In genomic region chr9:109985416-109985815, GRCm38 (mm10) we compare ENCODE assay signal across 9 mouse cellular contexts. TPM values are rescaled to one million over a fixed set of nuclear protein-coding genes. Genes with fewer than 3 reads are reported as not detected.
DNase-seq lines count a peak whose midpoint lies in the region; ATAC-seq lines count a peak whose summit lies in the region.
"Had no signal": no experiment of that assay in that cellular context is flagged by ENCODE, and none has a peak within 500 bp of the region (broad histone marks: within the 10 kb centered on the region; RNA-seq: fewer than 3 reads in every experiment).

No protein-coding gene starts in this region.

- H3K27ac ChIP-seq in embryonic facial prominence, embryonic 14.5 days (replicated peaks; ENCODE audit: low read depth, low read length) = no peak overlapping the region
- no peak overlapping the region for H3K27ac ChIP-seq in heart, embryonic 11.5 days (ENCODE audit: low read depth, low read length)
- no peak overlapping the region for H3K27ac ChIP-seq in kidney, embryonic 16.5 days (ENCODE audit: low read length)
- no peak overlapping the region for H3K27ac ChIP-seq in stomach, embryonic 15.5 days
- H3K27ac ChIP-seq: embryonic facial prominence, embryonic 12.5 days had no signal

- no peaks in the 10 kb centered on the region for H3K9me3 ChIP-seq in embryonic facial prominence, embryonic 14.5 days (ENCODE audit: control insufficient read depth, low read length)
- no peaks in the 10 kb centered on the region for H3K9me3 ChIP-seq in heart, embryonic 11.5 days (replicated peaks; ENCODE audit: control insufficient read depth, low read length)
- no peaks in the 10 kb centered on the region for H3K9me3 ChIP-seq in kidney, embryonic 16.5 days (ENCODE audit: low read length)
- no peaks in the 10 kb centered on the region for H3K9me3 ChIP-seq in stomach, embryonic 15.5 days
- H3K9me3 ChIP-seq: embryonic facial prominence, embryonic 12.5 days had no signal

- H3K36me3 ChIP-seq in embryonic facial prominence, embryonic 14.5 days (ENCODE audit: control insufficient read depth, insufficient read depth, low read length) = peaks cover 25% of the 10 kb centered on the region; the same call in 1 of the 2 replicates
- H3K36me3 ChIP-seq in heart, embryonic 11.5 days (ENCODE audit: control insufficient read depth, insufficient read depth, low read length) = no peaks in the 10 kb centered on the region
- H3K36me3 ChIP-seq in kidney, embryonic 16.5 days (ENCODE audit: insufficient read depth, low read length) = 0 out of 2 replicates have a peak, but pooled peaks cover 5% of the 10 kb centered on the region
- no peaks in the 10 kb centered on the region for H3K36me3 ChIP-seq in stomach, embryonic 15.5 days

- H3K27me3 ChIP-seq in embryonic facial prominence, embryonic 14.5 days (replicated peaks; ENCODE audit: control insufficient read depth, insufficient read depth, low read length) = no peaks in the 10 kb centered on the region
- no peaks in the 10 kb centered on the region for H3K27me3 ChIP-seq in heart, embryonic 11.5 days (ENCODE audit: control insufficient read depth, insufficient read depth, low read length)
- H3K27me3 ChIP-seq in kidney, embryonic 16.5 days (ENCODE audit: insufficient read depth, low read length) = no peaks in the 10 kb centered on the region
- H3K27me3 ChIP-seq in stomach, embryonic 15.5 days (replicated peaks) = no peaks in the 10 kb centered on the region
- H3K27me3 ChIP-seq: embryonic facial prominence, embryonic 12.5 days had no signal

- ATAC-seq in embryonic facial prominence, embryonic 14.5 days (ENCODE audit: low read depth) = peak; percentile 85; the same call in 1 of the 2 replicates
- peak; percentile 59; the same call in 1 of the 2 replicates for ATAC-seq in heart, embryonic 11.5 days (replicated peaks; ENCODE audit: insufficient number of reproducible peaks, low FRiP score, low TSS enrichment)
- peak; percentile 90 for ATAC-seq in kidney, embryonic 16.5 days (ENCODE audit: low FRiP score, low TSS enrichment)
- ATAC-seq in monocyte, adult 5-6 weeks (replicated peaks; ENCODE audit: insufficient number of reproducible peaks, low FRiP score, low TSS enrichment, poor library complexity, severe bottlenecking) = peak; percentile 82
- peak; percentile 78; the same call in 1 of the 2 replicates for ATAC-seq in stomach, embryonic 15.5 days (ENCODE audit: insufficient read depth, low FRiP score, low read depth)

- no peaks in the 10 kb centered on the region for H3K4me1 ChIP-seq in embryonic facial prominence, embryonic 14.5 days (ENCODE audit: control insufficient read depth, insufficient read depth, low read length)
- no peaks in the 10 kb centered on the region for H3K4me1 ChIP-seq in heart, embryonic 11.5 days (ENCODE audit: control insufficient read depth, insufficient read depth, low read length)
- no peaks in the 10 kb centered on the region for H3K4me1 ChIP-seq in kidney, embryonic 16.5 days (ENCODE audit: insufficient read depth, low read length)
- no peaks in the 10 kb centered on the region for H3K4me1 ChIP-seq in stomach, embryonic 15.5 days
- H3K4me1 ChIP-seq: embryonic facial prominence, embryonic 12.5 days had no signal

- no peak overlapping the region for H3K9ac ChIP-seq in embryonic facial prominence, embryonic 14.5 days (ENCODE audit: low read depth, low read length)
- no peak overlapping the region for H3K9ac ChIP-seq in heart, embryonic 11.5 days (ENCODE audit: low read depth, low read length)
- no peak overlapping the region for H3K9ac ChIP-seq in kidney, embryonic 16.5 days (replicated peaks; ENCODE audit: low read length)
- H3K9ac ChIP-seq in stomach, embryonic 15.5 days = no peak overlapping the region
- H3K9ac ChIP-seq: embryonic facial prominence, embryonic 12.5 days had no signal

- H3K4me3 ChIP-seq in embryonic facial prominence, embryonic 14.5 days (ENCODE audit: low read depth, low read length) = no peak overlapping the region
- no peak overlapping the region for H3K4me3 ChIP-seq in heart, embryonic 11.5 days (ENCODE audit: low read depth, low read length)
- no peak overlapping the region for H3K4me3 ChIP-seq in kidney, embryonic 16.5 days (ENCODE audit: low read length)
- no peak overlapping the region for H3K4me3 ChIP-seq in stomach, embryonic 15.5 days (replicated peaks)
- H3K4me3 ChIP-seq: embryonic facial prominence, embryonic 12.5 days had no signal

- 29% methylated on average over 4 of the region's 4 CpGs for WGBS in embryonic facial prominence, embryonic 14.5 days
- 25% methylated on average over 4 of the region's 4 CpGs for WGBS in heart, embryonic 11.5 days (ENCODE audit: insufficient replicate concordance)
- WGBS in kidney, embryonic 16.5 days = 30% methylated on average over 4 of the region's 4 CpGs
- WGBS in stomach, embryonic 15.5 days = 26% methylated on average over 4 of the region's 4 CpGs

- DNase-seq in B cell, adult 2 months = peak; percentile 44 to 46
- DNase-seq in adrenal gland, postnatal 14 days = peak; percentile 84
- peak; percentile 72 for DNase-seq in embryonic facial prominence, embryonic 14.5 days (ENCODE audit: low spot score)
- DNase-seq in liver = peak; percentile 26

- H3K4me2 ChIP-seq in embryonic facial prominence, embryonic 14.5 days (ENCODE audit: low read depth, low read length) = no peak overlapping the region
- no peak overlapping the region for H3K4me2 ChIP-seq in heart, embryonic 11.5 days
- no peak overlapping the region for H3K4me2 ChIP-seq in kidney, embryonic 16.5 days (replicated peaks; ENCODE audit: low read depth, low read length)
- H3K4me2 ChIP-seq in stomach, embryonic 15.5 days = no peak overlapping the region
- H3K4me2 ChIP-seq: embryonic facial prominence, embryonic 12.5 days had no signal

RNA-seq across cellular contexts. Expression of gene Map4, which starts 54.2 kb away (rescaled TPM):
- total RNA-seq in adrenal gland, postnatal 14 days (2021) = 85.4 and 94.2 TPM in 2 replicates
- polyA plus RNA-seq in embryonic facial prominence, embryonic 14.5 days (2014; fragmentation: Nextera tagmentation; extraction: Ambion mirVana) = 101 and 112 TPM in 2 replicates
- 64.9 and 93.6 TPM in 2 replicates for polyA plus RNA-seq in heart, embryonic 11.5 days (2014; fragmentation: Nextera tagmentation; extraction: Ambion mirVana)
- 53.9 and 64.7 TPM in 2 replicates for polyA plus RNA-seq in kidney, embryonic 16.5 days (2015; fragmentation: Nextera tagmentation; extraction: Ambion mirVana)
- 43.2 to 82.6 TPM (median 44.6 TPM) in 3 replicates for total RNA-seq in monocyte, adult 5-6 weeks (2017)
- polyA plus RNA-seq in stomach, embryonic 15.5 days (2015; fragmentation: Nextera tagmentation; extraction: Ambion mirVana) = 55.6 and 63.8 TPM in 2 replicates

Comparison
In these comparisons a context has a peak if more than half of its experiments do, and no peak if none do; other contexts are left out.
1. DNase-seq: peak in every context shown above with its lines; median percentile 84 in adrenal gland, postnatal 14 days; 72 in embryonic facial prominence, embryonic 14.5 days; 45 in B cell, adult 2 months; 26 in liver.